ENCODE assay signal across 10 mouse cellular contexts in the genomic region with DNA sequence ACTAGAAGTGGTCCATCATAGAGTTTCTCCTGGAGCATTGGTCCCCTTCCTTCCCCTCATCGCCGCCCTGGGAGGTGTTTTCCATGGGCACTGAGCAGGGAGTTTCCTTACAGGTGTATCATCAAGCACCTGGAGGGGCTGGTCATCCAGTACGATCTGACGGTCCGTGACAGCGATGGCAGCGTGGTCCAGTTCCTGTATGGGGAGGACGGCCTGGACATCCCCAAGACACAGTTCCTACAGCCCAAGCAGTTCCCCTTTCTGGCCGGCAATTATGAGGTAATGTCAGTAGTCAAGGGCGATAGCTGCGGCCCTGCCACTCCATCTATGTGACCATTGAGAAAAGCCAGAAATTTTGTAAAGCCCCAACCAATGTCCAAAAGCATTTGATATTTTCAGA.
"Had no signal": no experiment of that assay in that cellular context is flagged by ENCODE, and none has a peak within 500 bp of the region (broad histone marks: within the 10 kb centered on the region; RNA-seq: fewer than 3 reads in every experiment).

No protein-coding gene starts in this region.

- H3K4me3 ChIP-seq: intestine, embryonic 15.5 days; limb, embryonic 15.5 days; liver, embryonic 12.5 days; midbrain, embryonic 13.5 days; neural tube, embryonic 13.5 days had no signal

- ATAC-seq: intestine, embryonic 15.5 days; midbrain, embryonic 13.5 days had no signal

- H3K27ac ChIP-seq: intestine, embryonic 15.5 days; limb, embryonic 15.5 days; midbrain, embryonic 13.5 days; neural tube, embryonic 13.5 days had no signal

- DNase-seq: kidney, adult 18-20 months; kidney, postnatal 14 days; layer of hippocampus, postnatal 36 days; right cerebral cortex, postnatal 14 days; thymus, postnatal 4 days had no signal

- H3K27me3 ChIP-seq: intestine, embryonic 15.5 days; limb, embryonic 15.5 days; liver, embryonic 12.5 days; midbrain, embryonic 13.5 days; neural tube, embryonic 13.5 days had no signal

- H3K4me1 ChIP-seq: intestine, embryonic 15.5 days; limb, embryonic 15.5 days; midbrain, embryonic 13.5 days; neural tube, embryonic 13.5 days had no signal

- H3K9me3 ChIP-seq: intestine, embryonic 15.5 days; limb, embryonic 15.5 days; liver, embryonic 12.5 days; midbrain, embryonic 13.5 days; neural tube, embryonic 13.5 days had no signal
